23 mouse cellular contexts compared by ENCODE assay signal in the genomic region with DNA sequence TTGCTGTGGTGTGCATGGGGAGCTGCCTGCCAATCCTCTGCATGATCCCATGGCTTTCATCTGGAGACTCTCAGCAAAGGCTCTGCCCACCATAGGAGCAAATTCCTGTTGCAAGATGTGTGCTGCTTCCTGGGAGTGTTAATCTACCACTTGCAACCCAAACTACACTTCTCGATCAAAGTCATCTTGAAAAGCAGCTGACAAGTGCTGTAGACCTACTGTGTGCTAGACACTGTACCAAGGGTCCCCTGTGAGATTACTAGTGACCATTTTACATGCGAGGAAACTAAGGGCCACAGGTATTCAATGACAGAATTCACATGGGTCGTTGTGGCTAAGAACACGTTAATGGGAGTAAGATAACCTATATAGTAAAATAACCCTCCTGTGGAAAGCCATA.
A peak's percentile ranks its signal among the peaks of the same experiment; 100 is the strongest.
DNase-seq lines count a peak whose midpoint lies in the region; ATAC-seq and TF ChIP-seq lines count a peak whose summit lies in the region.
"Had no signal": no experiment of that assay in that cellular context is flagged by ENCODE, and none has a peak within 500 bp of the region (broad histone marks: within the 10 kb centered on the region; RNA-seq: fewer than 3 reads in every experiment).

No protein-coding gene starts in this region.

- H3K36me3 ChIP-seq in liver, embryonic 12.5 days: peaks cover 77% of the 10 kb centered on the region
- peaks cover 27% of the 10 kb centered on the region for H3K36me3 ChIP-seq in liver, embryonic 14.5 days (replicated peaks; ENCODE audit: control insufficient read depth, insufficient read depth, low read depth)
- peaks cover 48% of the 10 kb centered on the region for H3K36me3 ChIP-seq in liver, postnatal 0 days (replicated peaks; ENCODE audit: insufficient read depth, low read length)
- H3K36me3 ChIP-seq in liver, embryonic 15.5 days (replicated peaks): peaks cover 82% of the 10 kb centered on the region

- no peak overlapping the region for H3K4me3 ChIP-seq in liver, embryonic 12.5 days
- no peak overlapping the region for H3K4me3 ChIP-seq in liver, embryonic 14.5 days (ENCODE audit: insufficient read depth in 1 of 2, low read depth in 2 of 2, low read length in 2 of 2)
- no peak overlapping the region for H3K4me3 ChIP-seq in liver, postnatal 0 days (ENCODE audit: low read depth, low read length)
- no peak overlapping the region for H3K4me3 ChIP-seq in liver, embryonic 15.5 days (replicated peaks)
- H3K4me3 ChIP-seq: embryonic facial prominence, embryonic 10.5 days; embryonic facial prominence, embryonic 12.5 days; forebrain, embryonic 13.5 days; forebrain, embryonic 15.5 days had no signal

- no peak for ATAC-seq in liver, embryonic 12.5 days
- no peak for ATAC-seq in liver, embryonic 14.5 days (ENCODE audit: insufficient read depth)
- no peak for ATAC-seq in liver, postnatal 0 days
- no peak for ATAC-seq in liver, embryonic 15.5 days (ENCODE audit: insufficient read depth)
- ATAC-seq: activated CD4-positive, CD25-positive, alpha-beta regulatory T cell, adult 4 months; CD4-positive, CD25-positive, alpha-beta regulatory T cell, adult 4 months; forebrain, embryonic 13.5 days; forebrain, embryonic 15.5 days; forebrain, postnatal 0 days; Patski had no signal

- WGBS in liver, embryonic 12.5 days (ENCODE audit: insufficient replicate concordance): 83% methylated on average over 4 of the region's 4 CpGs
- 83% methylated on average over 4 of the region's 4 CpGs for WGBS in liver, embryonic 14.5 days (ENCODE audit: insufficient replicate concordance)
- 88% methylated on average over 4 of the region's 4 CpGs for WGBS in liver, postnatal 0 days (ENCODE audit: insufficient replicate concordance)
- 85% methylated on average over 4 of the region's 4 CpGs for WGBS in liver, embryonic 15.5 days (ENCODE audit: insufficient replicate concordance)

- TF ChIP-seq CTCF in liver, embryonic 14.5 days (IDR thresholded peaks at IDR 0.05; ENCODE audit: low read depth): no peak
- TF ChIP-seq CTCF in liver, postnatal 0 days (IDR thresholded peaks at IDR 0.05; ENCODE audit: low read depth): no peak

- TF ChIP-seq EP300 in liver, embryonic 14.5 days (IDR thresholded peaks at IDR 0.05; ENCODE audit: low read depth): no peak
- no peak for TF ChIP-seq EP300 in liver, postnatal 0 days (IDR thresholded peaks at IDR 0.05; ENCODE audit: low read depth)

- H3K4me2 ChIP-seq in liver, embryonic 12.5 days: no peak overlapping the region
- no peak overlapping the region for H3K4me2 ChIP-seq in liver, embryonic 14.5 days (ENCODE audit: low read depth)
- H3K4me2 ChIP-seq in liver, postnatal 0 days (ENCODE audit: low read depth, low read length): no peak overlapping the region
- no peak overlapping the region for H3K4me2 ChIP-seq in liver, embryonic 15.5 days
- H3K4me2 ChIP-seq: embryonic facial prominence, embryonic 12.5 days; forebrain, embryonic 13.5 days; forebrain, embryonic 15.5 days had no signal

- H3K9ac ChIP-seq in liver, embryonic 12.5 days: no peak overlapping the region
- no peak overlapping the region for H3K9ac ChIP-seq in liver, embryonic 14.5 days (replicated peaks)
- no peak overlapping the region for H3K9ac ChIP-seq in liver, postnatal 0 days (replicated peaks)
- H3K9ac ChIP-seq in liver, embryonic 15.5 days: no peak overlapping the region
- H3K9ac ChIP-seq: embryonic facial prominence, embryonic 12.5 days; forebrain, embryonic 13.5 days; forebrain, embryonic 15.5 days; forebrain, postnatal 0 days had no signal

- H3K9me3 ChIP-seq in liver, embryonic 12.5 days (replicated peaks): no peaks in the 10 kb centered on the region
- H3K9me3 ChIP-seq in liver, embryonic 14.5 days (ENCODE audit: control insufficient read depth, low read length): no peaks in the 10 kb centered on the region
- no peaks in the 10 kb centered on the region for H3K9me3 ChIP-seq in liver, postnatal 0 days (ENCODE audit: low read length)
- no peaks in the 10 kb centered on the region for H3K9me3 ChIP-seq in liver, embryonic 15.5 days (replicated peaks)
- H3K9me3 ChIP-seq: embryonic facial prominence, embryonic 10.5 days; embryonic facial prominence, embryonic 12.5 days; forebrain, embryonic 13.5 days; forebrain, embryonic 15.5 days had no signal

- H3K27ac ChIP-seq in liver, embryonic 12.5 days: peak overlapping the region; percentile 18; the same call in 1 of the 2 replicates
- H3K27ac ChIP-seq in liver, embryonic 14.5 days: peak overlapping the region; percentile 35; the same call in 1 of the 2 replicates
- no peak overlapping the region for H3K27ac ChIP-seq in liver, postnatal 0 days (ENCODE audit: low read depth)
- H3K27ac ChIP-seq in liver, embryonic 15.5 days (replicated peaks): peak overlapping the region; percentile 20; the same call in 1 of the 2 replicates
- H3K27ac ChIP-seq: embryonic facial prominence, embryonic 10.5 days; embryonic facial prominence, embryonic 12.5 days; forebrain, embryonic 13.5 days; forebrain, embryonic 15.5 days had no signal

- no peak for DNase-seq in liver
- no peak for DNase-seq in liver, embryonic 14.5 days (ENCODE audit: low read depth in 3 of 3, low spot score in 3 of 3)
- DNase-seq in liver, postnatal 0 days: no peak
- no peak for DNase-seq in layer of hippocampus, postnatal 25 days (ENCODE audit: extremely low spot score in 1 of 2, low spot score in 1 of 2)
- DNase-seq: adrenal gland, adult 8-10 months; adrenal gland, postnatal 14 days; adrenal gland, postnatal 36 days; B cell, adult 2 months; cerebellum, adult 11-12 months; cerebellum, adult 2 months; cerebellum, adult 9-10 months; cerebellum, postnatal 10 days; cerebellum, postnatal 25 days; forebrain, postnatal 0 days had no signal

- H3K4me1 ChIP-seq in liver, embryonic 12.5 days: peaks cover 37% of the 10 kb centered on the region
- peaks cover 22 to 28% of the 10 kb centered on the region in 2 experiments for H3K4me1 ChIP-seq in liver, embryonic 14.5 days (replicated peaks; ENCODE audit: control insufficient read depth in 2 of 2, insufficient read depth in 2 of 2, low read length in 1 of 2)
- peaks cover 6% of the 10 kb centered on the region for H3K4me1 ChIP-seq in liver, postnatal 0 days (ENCODE audit: insufficient read depth)
- H3K4me1 ChIP-seq in liver, embryonic 15.5 days (replicated peaks): peaks cover 38% of the 10 kb centered on the region
- H3K4me1 ChIP-seq: embryonic facial prominence, embryonic 12.5 days; forebrain, embryonic 13.5 days; forebrain, embryonic 15.5 days had no signal

- H3K27me3 ChIP-seq in liver, embryonic 12.5 days (replicated peaks): no peaks in the 10 kb centered on the region
- H3K27me3 ChIP-seq in liver, embryonic 14.5 days (ENCODE audit: control insufficient read depth, insufficient read depth, low read length): no peaks in the 10 kb centered on the region
- H3K27me3 ChIP-seq in liver, postnatal 0 days (ENCODE audit: insufficient read depth, low read length): no peaks in the 10 kb centered on the region
- H3K27me3 ChIP-seq in liver, embryonic 15.5 days: no peaks in the 10 kb centered on the region
- H3K27me3 ChIP-seq: embryonic facial prominence, embryonic 12.5 days; forebrain, embryonic 13.5 days; forebrain, embryonic 15.5 days; Patski had no signal
